ENCODE assay signal across 9 mouse cellular contexts in the genomic region with DNA sequence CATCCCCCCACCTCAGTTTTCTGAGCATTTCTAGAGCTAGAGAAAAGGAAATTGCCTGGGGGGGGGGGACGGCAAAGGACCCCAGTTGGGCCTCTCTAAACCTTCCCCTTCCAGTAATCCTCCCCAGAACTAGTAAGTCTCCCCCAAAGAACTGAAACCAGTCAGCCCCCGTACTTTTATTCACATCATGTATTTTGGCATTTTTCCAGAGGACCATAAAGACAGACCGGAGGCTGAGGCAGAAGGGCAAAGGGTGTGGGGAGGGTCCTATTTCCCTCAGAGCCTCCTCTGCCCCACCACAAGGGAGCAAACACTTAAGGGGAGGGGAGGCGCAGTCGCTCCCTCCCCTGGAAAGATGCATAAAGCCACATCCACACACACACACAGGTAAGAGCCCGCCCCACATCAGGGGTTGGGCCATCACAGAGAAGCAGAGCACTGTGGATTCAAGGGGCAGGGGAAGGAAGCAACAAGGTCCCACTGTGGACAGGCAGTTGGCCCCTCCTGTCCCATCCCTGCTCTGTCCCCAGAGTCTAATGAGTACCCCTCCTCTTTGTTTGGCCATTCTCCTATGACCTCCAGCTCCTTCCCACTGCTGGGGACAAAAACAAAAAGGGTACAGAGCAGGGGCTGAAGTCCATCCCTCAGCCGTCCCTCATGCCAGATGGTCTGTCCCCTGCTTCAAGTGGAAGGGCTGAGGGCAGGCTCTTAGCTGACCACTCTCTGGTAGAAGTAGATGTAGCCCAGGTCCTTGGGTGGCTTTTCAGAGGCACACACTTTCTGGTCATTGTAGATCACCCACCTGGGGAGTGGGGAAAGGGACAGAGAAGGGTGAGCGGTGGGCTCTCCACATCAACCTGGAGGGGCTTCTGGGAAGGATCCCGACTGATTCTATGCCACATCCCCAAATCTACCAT. TPM values are rescaled to one million over a fixed set of nuclear protein-coding genes. Genes with fewer than 3 reads are reported as not detected.
DNase-seq lines count a peak whose midpoint lies in the region; ATAC-seq lines count a peak whose summit lies in the region.
"Had no signal": no experiment of that assay in that cellular context is flagged by ENCODE, and none has a peak within 500 bp of the region (broad histone marks: within the 10 kb centered on the region; RNA-seq: fewer than 3 reads in every experiment).

No protein-coding gene starts in this region.

- peaks cover 76% of the 10 kb centered on the region for H3K36me3 ChIP-seq in forebrain, embryonic 12.5 days (replicated peaks)
- H3K36me3 ChIP-seq in forebrain, embryonic 16.5 days (ENCODE audit: control insufficient read depth, insufficient read depth), result peaks cover 33% of the 10 kb centered on the region
- H3K36me3 ChIP-seq in midbrain, embryonic 10.5 days, result peaks cover 79% of the 10 kb centered on the region
- peaks cover 35% of the 10 kb centered on the region for H3K36me3 ChIP-seq in midbrain, embryonic 16.5 days (ENCODE audit: control insufficient read depth, insufficient read depth, low read length)
- H3K36me3 ChIP-seq in limb, embryonic 12.5 days, result peaks cover 77% of the 10 kb centered on the region
- peaks cover 62% of the 10 kb centered on the region for H3K36me3 ChIP-seq in stomach, embryonic 14.5 days (ENCODE audit: control insufficient read depth, insufficient read depth, low read length)

- 64% methylated on average over 9 of the region's 9 CpGs for WGBS in forebrain, embryonic 12.5 days
- WGBS in forebrain, embryonic 16.5 days, result 62% methylated on average over 9 of the region's 9 CpGs
- WGBS in midbrain, embryonic 10.5 days, result 80% methylated on average over 9 of the region's 9 CpGs
- 71% methylated on average over 9 of the region's 9 CpGs for WGBS in midbrain, embryonic 16.5 days
- WGBS in limb, embryonic 12.5 days, result 69% methylated on average over 9 of the region's 9 CpGs
- WGBS in stomach, embryonic 14.5 days, result 67% methylated on average over 9 of the region's 9 CpGs

- H3K4me1 ChIP-seq in forebrain, embryonic 12.5 days, result peaks cover 38% of the 10 kb centered on the region
- peaks cover 12% of the 10 kb centered on the region for H3K4me1 ChIP-seq in forebrain, embryonic 16.5 days (replicated peaks; ENCODE audit: control insufficient read depth, insufficient read depth, low read length)
- H3K4me1 ChIP-seq in midbrain, embryonic 10.5 days, result peaks cover 45% of the 10 kb centered on the region
- peaks cover 19% of the 10 kb centered on the region for H3K4me1 ChIP-seq in midbrain, embryonic 16.5 days (ENCODE audit: control insufficient read depth, insufficient read depth, low read length)
- peaks cover 29% of the 10 kb centered on the region for H3K4me1 ChIP-seq in limb, embryonic 12.5 days (replicated peaks)
- peaks cover 17% of the 10 kb centered on the region for H3K4me1 ChIP-seq in stomach, embryonic 14.5 days (ENCODE audit: control insufficient read depth, insufficient read depth, low read length)

- H3K4me2 ChIP-seq in forebrain, embryonic 12.5 days, result peak overlapping the region; percentile 88; the same call in 1 of the 2 replicates
- H3K4me2 ChIP-seq in forebrain, embryonic 16.5 days (ENCODE audit: low read length), result no peak overlapping the region
- H3K4me2 ChIP-seq in midbrain, embryonic 16.5 days (ENCODE audit: low read length), result no peak overlapping the region
- peak overlapping the region; percentile 80 for H3K4me2 ChIP-seq in limb, embryonic 12.5 days
- peak overlapping the region; percentile 89; the same call in 1 of the 2 replicates for H3K4me2 ChIP-seq in stomach, embryonic 14.5 days (replicated peaks; ENCODE audit: low read depth, low read length)

- DNase-seq in midbrain, embryonic 10.5 days (ENCODE audit: low spot score), result no peak
- no peak for DNase-seq in adrenal gland, postnatal 10 days
- no peak for DNase-seq in ovary, postnatal 36 days (ENCODE audit: low spot score)
- DNase-seq: kidney, adult 18-20 months had no signal

- H3K4me3 ChIP-seq in forebrain, embryonic 12.5 days (replicated peaks), result no peak overlapping the region
- no peak overlapping the region for H3K4me3 ChIP-seq in forebrain, embryonic 16.5 days (replicated peaks; ENCODE audit: low read length)
- peak overlapping the region; percentile 75 for H3K4me3 ChIP-seq in midbrain, embryonic 10.5 days
- H3K4me3 ChIP-seq in midbrain, embryonic 16.5 days (ENCODE audit: low read depth, low read length), result no peak overlapping the region
- H3K4me3 ChIP-seq in limb, embryonic 12.5 days (replicated peaks), result no peak overlapping the region
- H3K4me3 ChIP-seq in stomach, embryonic 14.5 days (ENCODE audit: low read depth, low read length), result no peak overlapping the region

- H3K9ac ChIP-seq in forebrain, embryonic 12.5 days, result no peak overlapping the region; the same call in 1 of the 2 replicates
- no peak overlapping the region for H3K9ac ChIP-seq in forebrain, embryonic 16.5 days (replicated peaks; ENCODE audit: low read depth, low read length)
- H3K9ac ChIP-seq in midbrain, embryonic 16.5 days (ENCODE audit: low read depth, low read length), result no peak overlapping the region; the same call in 1 of the 2 replicates
- H3K9ac ChIP-seq in limb, embryonic 12.5 days (replicated peaks), result 0 out of 2 replicates have a peak overlapping the region, but pooled peaks have one; percentile 19
- H3K9ac ChIP-seq in stomach, embryonic 14.5 days (replicated peaks; ENCODE audit: low read depth, low read length), result no peak overlapping the region

- no peak for ATAC-seq in forebrain, embryonic 12.5 days (ENCODE audit: low FRiP score)
- ATAC-seq in forebrain, embryonic 16.5 days, result no peak
- no peak for ATAC-seq in midbrain, embryonic 16.5 days
- ATAC-seq in limb, embryonic 12.5 days (ENCODE audit: insufficient number of reproducible peaks, insufficient read depth, low FRiP score, low TSS enrichment, low read depth), result no peak
- ATAC-seq in stomach, embryonic 14.5 days (ENCODE audit: insufficient number of reproducible peaks, insufficient read depth, low FRiP score, low read depth), result no peak

- H3K27ac ChIP-seq in forebrain, embryonic 12.5 days, result 0 out of 2 replicates have a peak overlapping the region, but pooled peaks have one; percentile 88
- no peak overlapping the region for H3K27ac ChIP-seq in forebrain, embryonic 16.5 days (ENCODE audit: low read length)
- peak overlapping the region; percentile 95 for H3K27ac ChIP-seq in midbrain, embryonic 10.5 days (replicated peaks)
- no peak overlapping the region for H3K27ac ChIP-seq in midbrain, embryonic 16.5 days (ENCODE audit: low read length)
- H3K27ac ChIP-seq in limb, embryonic 12.5 days, result peak overlapping the region; percentile 96
- 0 out of 2 replicates have a peak overlapping the region, but pooled peaks have one; percentile 15 for H3K27ac ChIP-seq in stomach, embryonic 14.5 days (ENCODE audit: low read length)

- no peaks in the 10 kb centered on the region for H3K27me3 ChIP-seq in forebrain, embryonic 12.5 days
- no peaks in the 10 kb centered on the region for H3K27me3 ChIP-seq in forebrain, embryonic 16.5 days (replicated peaks; ENCODE audit: control insufficient read depth, insufficient read depth, low read length)
- H3K27me3 ChIP-seq in midbrain, embryonic 10.5 days (ENCODE audit: low read depth, poor library complexity, severe bottlenecking), result no peaks in the 10 kb centered on the region
- H3K27me3 ChIP-seq in midbrain, embryonic 16.5 days (ENCODE audit: control insufficient read depth, insufficient read depth, low read depth, low read length), result no peaks in the 10 kb centered on the region
- H3K27me3 ChIP-seq in limb, embryonic 12.5 days, result no peaks in the 10 kb centered on the region
- no peaks in the 10 kb centered on the region for H3K27me3 ChIP-seq in stomach, embryonic 14.5 days (ENCODE audit: control insufficient read depth, insufficient read depth, low read length)

- H3K9me3 ChIP-seq in forebrain, embryonic 12.5 days, result no peaks in the 10 kb centered on the region
- H3K9me3 ChIP-seq in forebrain, embryonic 16.5 days (ENCODE audit: control insufficient read depth, low read length), result no peaks in the 10 kb centered on the region
- H3K9me3 ChIP-seq in midbrain, embryonic 10.5 days (replicated peaks), result no peaks in the 10 kb centered on the region
- no peaks in the 10 kb centered on the region for H3K9me3 ChIP-seq in midbrain, embryonic 16.5 days (replicated peaks; ENCODE audit: control insufficient read depth, low read length, poor library complexity, severe bottlenecking)
- H3K9me3 ChIP-seq in limb, embryonic 12.5 days, result no peaks in the 10 kb centered on the region
- H3K9me3 ChIP-seq in stomach, embryonic 14.5 days (ENCODE audit: control insufficient read depth, low read depth, low read length), result no peaks in the 10 kb centered on the region

RNA-seq across cellular contexts. Expression of a gene that starts 1.0 kb away (rescaled TPM):
- polyA plus RNA-seq in forebrain, embryonic 12.5 days (2016; fragmentation: Nextera tagmentation; extraction: Ambion mirVana), result 559 and 592 TPM in 2 replicates
- polyA plus RNA-seq in forebrain, embryonic 16.5 days (2015; fragmentation: Nextera tagmentation; extraction: Ambion mirVana), result 359 and 360 TPM in 2 replicates
- polyA plus RNA-seq in midbrain, embryonic 10.5 days (2016; fragmentation: Nextera tagmentation; extraction: Ambion mirVana), result 786 and 953 TPM in 2 replicates
- polyA plus RNA-seq in midbrain, embryonic 16.5 days (2015; fragmentation: Nextera tagmentation; extraction: Ambion mirVana), result 415 and 461 TPM in 2 replicates
- 714 and 740 TPM in 2 replicates for polyA plus RNA-seq in limb, embryonic 12.5 days (2016; fragmentation: Nextera tagmentation; extraction: Ambion mirVana)
- polyA plus RNA-seq in stomach, embryonic 14.5 days (2014; fragmentation: Nextera tagmentation; extraction: Ambion mirVana), result 844 and 872 TPM in 2 replicates
- 100 to 1,000 TPM; 504 to 601 TPM for total RNA-seq in adrenal gland, postnatal 10 days (2021)

RNA-seq across cellular contexts. Expression of a gene that starts 6.7 kb away (rescaled TPM):
- polyA plus RNA-seq in forebrain, embryonic 12.5 days (2016; fragmentation: Nextera tagmentation; extraction: Ambion mirVana), result 4.5 and 7.7 TPM in 2 replicates
- polyA plus RNA-seq in forebrain, embryonic 16.5 days (2015; fragmentation: Nextera tagmentation; extraction: Ambion mirVana), result 4.7 and 5.9 TPM in 2 replicates
- 8.8 and 10.0 TPM in 2 replicates for polyA plus RNA-seq in midbrain, embryonic 10.5 days (2016; fragmentation: Nextera tagmentation; extraction: Ambion mirVana)
- polyA plus RNA-seq in midbrain, embryonic 16.5 days (2015; fragmentation: Nextera tagmentation; extraction: Ambion mirVana), result 9.6 and 10.1 TPM in 2 replicates
- 8.7 and 9.1 TPM in 2 replicates for polyA plus RNA-seq in limb, embryonic 12.5 days (2016; fragmentation: Nextera tagmentation; extraction: Ambion mirVana)
- 7.4 and 8.0 TPM in 2 replicates for polyA plus RNA-seq in stomach, embryonic 14.5 days (2014; fragmentation: Nextera tagmentation; extraction: Ambion mirVana)
- 10 to 100 TPM; 11.7 to 15.2 TPM for total RNA-seq in adrenal gland, postnatal 10 days (2021)

RNA-seq across cellular contexts. Expression of a gene that starts 14.2 kb away (rescaled TPM):
- polyA plus RNA-seq in forebrain, embryonic 12.5 days (2016; fragmentation: Nextera tagmentation; extraction: Ambion mirVana), result 199 and 221 TPM in 2 replicates
- polyA plus RNA-seq in forebrain, embryonic 16.5 days (2015; fragmentation: Nextera tagmentation; extraction: Ambion mirVana), result 203 and 216 TPM in 2 replicates
- polyA plus RNA-seq in midbrain, embryonic 10.5 days (2016; fragmentation: Nextera tagmentation; extraction: Ambion mirVana), result 212 and 228 TPM in 2 replicates
- polyA plus RNA-seq in midbrain, embryonic 16.5 days (2015; fragmentation: Nextera tagmentation; extraction: Ambion mirVana), result 220 and 223 TPM in 2 replicates
- polyA plus RNA-seq in limb, embryonic 12.5 days (2016; fragmentation: Nextera tagmentation; extraction: Ambion mirVana), result 191 and 196 TPM in 2 replicates
- 121 and 123 TPM in 2 replicates for polyA plus RNA-seq in stomach, embryonic 14.5 days (2014; fragmentation: Nextera tagmentation; extraction: Ambion mirVana)
- total RNA-seq in adrenal gland, postnatal 10 days (2021), result 100 to 1,000 TPM in 1 of 2 experiments, 10 to 100 TPM in 1; 89.2 to 111 TPM

RNA-seq across cellular contexts. Expression of a gene that starts 14.2 kb away (rescaled TPM):
- polyA plus RNA-seq in forebrain, embryonic 12.5 days (2016; fragmentation: Nextera tagmentation; extraction: Ambion mirVana), result 233 and 244 TPM in 2 replicates
- polyA plus RNA-seq in forebrain, embryonic 16.5 days (2015; fragmentation: Nextera tagmentation; extraction: Ambion mirVana), result 69.7 and 76.7 TPM in 2 replicates
- polyA plus RNA-seq in midbrain, embryonic 10.5 days (2016; fragmentation: Nextera tagmentation; extraction: Ambion mirVana), result 258 and 273 TPM in 2 replicates
- polyA plus RNA-seq in midbrain, embryonic 16.5 days (2015; fragmentation: Nextera tagmentation; extraction: Ambion mirVana), result 18.2 and 19.5 TPM in 2 replicates
- 200 and 202 TPM in 2 replicates for polyA plus RNA-seq in limb, embryonic 12.5 days (2016; fragmentation: Nextera tagmentation; extraction: Ambion mirVana)
- 151 and 163 TPM in 2 replicates for polyA plus RNA-seq in stomach, embryonic 14.5 days (2014; fragmentation: Nextera tagmentation; extraction: Ambion mirVana)
- 10 to 100 TPM; 26.3 to 28.8 TPM for total RNA-seq in adrenal gland, postnatal 10 days (2021)

RNA-seq across cellular contexts. Expression of a gene that starts 25.0 kb away (rescaled TPM):
- 0.67 and 1.1 TPM in 2 replicates for polyA plus RNA-seq in forebrain, embryonic 12.5 days (2016; fragmentation: Nextera tagmentation; extraction: Ambion mirVana)
- polyA plus RNA-seq in forebrain, embryonic 16.5 days (2015; fragmentation: Nextera tagmentation; extraction: Ambion mirVana), result 0.42 and 0.75 TPM in 2 replicates
- 0.89 and 3.4 TPM in 2 replicates for polyA plus RNA-seq in midbrain, embryonic 10.5 days (2016; fragmentation: Nextera tagmentation; extraction: Ambion mirVana)
- polyA plus RNA-seq in midbrain, embryonic 16.5 days (2015; fragmentation: Nextera tagmentation; extraction: Ambion mirVana), result 2.3 and 2.4 TPM in 2 replicates
- polyA plus RNA-seq in limb, embryonic 12.5 days (2016; fragmentation: Nextera tagmentation; extraction: Ambion mirVana), result 0.81 and 1.0 TPM in 2 replicates
- polyA plus RNA-seq in stomach, embryonic 14.5 days (2014; fragmentation: Nextera tagmentation; extraction: Ambion mirVana), result 1.4 and 1.5 TPM in 2 replicates
- total RNA-seq in adrenal gland, postnatal 10 days (2021), result 1 to 10 TPM; 7.5 to 9.7 TPM

Comparison
In these comparisons a context has a peak if more than half of its experiments do, and no peak if none do; other contexts are left out.
1. H3K27ac ChIP-seq: peak in forebrain, embryonic 12.5 days (single experiment), midbrain, embryonic 10.5 days (single experiment), limb, embryonic 12.5 days (single experiment) and stomach, embryonic 14.5 days (single experiment); none in forebrain, embryonic 16.5 days (single experiment) and midbrain, embryonic 16.5 days (single experiment).
2. H3K4me2 ChIP-seq: peak in forebrain, embryonic 12.5 days (single experiment), limb, embryonic 12.5 days (single experiment) and stomach, embryonic 14.5 days (single experiment); none in forebrain, embryonic 16.5 days (single experiment) and midbrain, embryonic 16.5 days (single experiment).